Mouse (Mus musculus): ENCODE results near the gene Lrrc4. TPM values are rescaled to one million over a fixed set of nuclear protein-coding genes. Genes with fewer than 3 reads are reported as not detected.

Gene Lrrc4
- polyA plus RNA-seq, 1 experiment from 2014 or later: 0.42 TPM

DNA sequence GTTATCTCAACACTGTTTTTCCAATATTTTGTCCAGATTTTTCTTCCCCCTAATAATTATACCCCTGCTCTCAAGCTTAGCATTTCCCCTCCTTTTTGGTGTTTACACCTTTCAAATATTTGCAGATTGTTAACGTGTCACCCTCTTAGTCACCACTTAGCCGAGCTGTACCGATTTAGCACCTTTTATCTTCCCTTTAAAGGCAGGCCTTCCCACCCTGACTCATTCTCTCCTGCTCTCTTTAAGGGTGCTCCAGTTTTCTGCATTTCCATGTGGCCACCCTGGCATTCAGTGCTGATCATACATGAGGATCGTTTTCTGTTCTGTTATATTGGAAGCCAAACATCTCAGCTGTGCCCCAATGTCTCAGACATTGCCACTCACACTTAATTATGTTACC lies 41.9 kb downstream of the Lrrc4 start:
- Histone ChIP-seq H3K27me3 (no peaks in the 10 kb centered on the region), H3K9me3 (no peaks in the 10 kb centered on the region), H3K4me3 (no peak overlapping the region), H3K36me3 (no peaks in the 10 kb centered on the region), H3K27ac (no peak overlapping the region), H3K4me2 (replicated peaks) (no peak overlapping the region), H3K4me1 (peaks cover 10% of the 10 kb centered on the region; the same call in 1 of the 2 replicates), H3K9ac (no peak overlapping the region)
- ATAC-seq (ENCODE audit: low FRiP score, low read depth): no peak
- 64% methylated on average over 4 of the region's 4 CpGs for WGBS

DNA sequence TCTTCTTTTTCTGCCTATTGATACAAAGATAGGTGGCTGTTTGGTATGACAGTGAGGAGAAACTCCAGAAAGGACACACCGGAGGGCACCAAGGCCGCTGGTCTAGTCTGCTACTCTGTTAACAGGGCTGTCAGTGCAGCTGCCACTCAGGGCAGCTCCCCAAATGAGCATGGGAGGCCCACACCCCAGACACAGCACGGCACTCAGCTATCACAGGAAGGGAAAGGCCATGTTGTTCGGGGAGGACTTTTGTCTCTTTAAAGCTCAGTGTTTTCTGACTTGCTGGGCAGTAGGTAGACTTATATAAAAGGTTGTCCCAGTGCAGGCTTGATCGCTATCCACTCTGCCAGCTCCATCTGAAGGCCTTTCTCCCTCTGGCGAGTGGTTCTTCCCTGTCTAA lies 44.4 kb downstream of the Lrrc4 start:
- H3K4me2 ChIP-seq (replicated peaks): no peak overlapping the region
- no peak for ATAC-seq (ENCODE audit: low FRiP score, low read depth)
- WGBS: 74% methylated on average over 6 of the region's 6 CpGs

DNA sequence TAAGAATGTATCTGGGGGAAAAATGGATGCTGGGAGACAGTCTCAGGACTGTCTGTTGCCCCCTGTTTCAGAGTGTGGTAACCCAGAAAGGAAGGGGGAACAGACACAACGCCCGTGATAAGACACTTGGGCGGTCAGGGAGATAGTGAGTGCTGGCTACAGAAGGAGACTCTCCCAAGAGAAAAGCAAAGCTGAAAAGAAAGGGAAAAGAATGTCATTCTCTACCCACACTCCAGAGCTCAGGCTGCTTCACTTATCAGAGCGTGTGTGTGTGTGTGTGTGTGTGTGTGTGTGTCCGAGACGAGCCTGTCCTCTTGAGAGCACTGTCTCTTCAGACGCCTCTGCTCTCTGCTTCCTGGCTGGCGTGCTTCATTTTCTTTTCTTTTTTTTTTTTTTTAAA lies 45.8 kb downstream of the Lrrc4 start:
- no peak overlapping the region for H3K4me2 ChIP-seq (replicated peaks)
- ATAC-seq (ENCODE audit: low FRiP score, low read depth): no peak
- no peak overlapping the region for H3K27ac ChIP-seq
- no peaks in the 10 kb centered on the region for H3K9me3 ChIP-seq
- H3K4me3 ChIP-seq: no peak overlapping the region
- WGBS: 84% methylated on average over 8 of the region's 8 CpGs
- peaks cover 8% of the 10 kb centered on the region; the same call in 1 of the 2 replicates for H3K4me1 ChIP-seq
- H3K36me3 ChIP-seq: no peaks in the 10 kb centered on the region
- H3K9ac ChIP-seq: no peak overlapping the region
- no peaks in the 10 kb centered on the region for H3K27me3 ChIP-seq

More for the DNA sequence above, 44.4 kb downstream of the Lrrc4 start:
- peaks cover 10% of the 10 kb centered on the region; the same call in 1 of the 2 replicates for H3K4me1 ChIP-seq
- no peak overlapping the region for H3K4me3 ChIP-seq
- no peak overlapping the region for H3K9ac ChIP-seq
- H3K27me3 ChIP-seq: no peaks in the 10 kb centered on the region
- H3K9me3 ChIP-seq: no peaks in the 10 kb centered on the region
- H3K36me3 ChIP-seq: no peaks in the 10 kb centered on the region
- H3K27ac ChIP-seq: no peak overlapping the region

DNA sequence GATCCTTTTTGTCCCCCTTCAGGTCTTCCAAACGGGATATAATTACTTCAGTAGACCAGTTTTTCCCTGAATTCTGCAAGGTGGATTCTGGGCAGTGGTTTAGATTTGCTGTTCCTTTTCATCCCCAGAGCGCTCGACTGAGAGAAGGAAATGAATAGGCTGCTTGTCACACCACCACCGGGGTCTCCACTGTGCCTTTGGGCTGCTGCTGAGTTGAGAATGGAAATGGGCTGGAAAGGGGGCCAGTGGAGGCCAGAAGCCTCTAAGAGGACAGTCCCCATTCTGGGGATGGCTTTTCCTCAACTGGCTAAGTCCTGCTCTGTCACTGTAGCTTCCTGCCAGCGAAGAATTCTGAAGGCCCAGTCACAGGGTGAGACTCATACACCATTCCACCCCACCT lies 47.6 kb downstream of the Lrrc4 start:
- Histone ChIP-seq H3K27ac (no peak overlapping the region), H3K4me2 (replicated peaks) (no peak overlapping the region), H3K4me1 (0 out of 2 replicates have a peak, but pooled peaks cover 4% of the 10 kb centered on the region), H3K36me3 (no peaks in the 10 kb centered on the region), H3K9me3 (no peaks in the 10 kb centered on the region), H3K27me3 (no peaks in the 10 kb centered on the region), H3K4me3 (no peak overlapping the region), H3K9ac (no peak overlapping the region)
- 87% methylated on average over 5 of the region's 5 CpGs for WGBS
- ATAC-seq (ENCODE audit: low FRiP score, low read depth): no peak

DNA sequence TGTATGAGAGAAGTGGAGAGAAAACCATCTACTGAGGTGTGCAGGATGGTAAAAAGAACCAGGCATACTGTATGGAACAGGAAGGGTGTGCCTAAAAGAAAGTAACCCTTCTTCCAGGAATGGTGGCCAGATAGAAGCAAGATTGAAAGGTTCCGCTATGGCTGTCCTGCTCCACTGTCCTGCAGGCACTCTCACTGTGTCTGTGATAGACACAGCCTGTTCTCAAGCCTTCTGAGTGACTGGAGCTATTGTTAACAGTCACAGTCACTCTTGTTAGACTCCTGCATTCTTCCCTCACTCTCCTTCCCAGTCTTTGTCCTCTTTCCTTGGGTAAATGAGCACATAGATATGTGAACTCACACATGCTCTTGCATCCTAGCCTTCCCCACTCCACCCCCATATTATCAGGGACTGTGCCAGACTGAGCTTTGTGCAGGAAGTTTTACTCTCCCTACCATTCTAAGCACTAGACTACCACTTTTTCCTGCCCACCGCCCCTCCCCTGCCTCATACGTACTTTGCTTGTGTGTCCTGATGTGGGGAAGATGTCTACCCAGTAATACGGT lies 48.4 kb downstream of the Lrrc4 start:
- WGBS: 88% methylated on average over 4 of the region's 4 CpGs
- no peaks in the 10 kb centered on the region for H3K27me3 ChIP-seq
- H3K4me3 ChIP-seq: no peak overlapping the region
- H3K4me1 ChIP-seq: 0 out of 2 replicates have a peak, but pooled peaks cover 2% of the 10 kb centered on the region
- H3K9ac ChIP-seq: no peak overlapping the region
- H3K36me3 ChIP-seq: no peaks in the 10 kb centered on the region
- no peaks in the 10 kb centered on the region for H3K9me3 ChIP-seq
- no peak overlapping the region for H3K4me2 ChIP-seq (replicated peaks)
- no peak overlapping the region for H3K27ac ChIP-seq
- no peak for ATAC-seq (ENCODE audit: low FRiP score, low read depth)

DNA sequence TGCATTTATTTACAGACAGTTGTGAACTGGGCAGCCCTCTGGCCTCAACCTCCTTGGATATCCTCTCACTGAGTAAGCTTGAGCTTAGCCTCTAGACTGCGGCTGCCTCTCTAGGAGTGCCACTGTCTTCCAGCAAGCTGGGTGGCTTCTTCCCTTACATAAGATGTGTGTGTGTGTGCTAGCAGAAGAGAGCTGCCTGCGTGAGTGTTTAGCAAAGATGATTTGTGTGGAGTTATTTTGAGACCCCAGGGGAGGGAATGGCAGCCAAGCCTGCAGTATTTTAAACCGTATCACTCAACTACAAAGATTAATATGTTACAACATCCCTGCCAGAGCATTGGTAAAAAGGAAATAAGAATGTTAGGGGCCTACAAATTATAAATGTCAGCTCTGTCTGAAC lies 49.9 kb downstream of the Lrrc4 start:
- Histone ChIP-seq H3K4me1 (0 out of 2 replicates have a peak, but pooled peaks cover 2% of the 10 kb centered on the region), H3K9me3 (no peaks in the 10 kb centered on the region), H3K36me3 (no peaks in the 10 kb centered on the region), H3K27me3 (no peaks in the 10 kb centered on the region), H3K9ac (no peak overlapping the region), H3K4me3 (no peak overlapping the region), H3K27ac (no peak overlapping the region), H3K4me2 (replicated peaks) (no peak overlapping the region)
- ATAC-seq (ENCODE audit: low FRiP score, low read depth): no peak
- WGBS: 65% methylated on average over 3 of the region's 3 CpGs

DNA sequence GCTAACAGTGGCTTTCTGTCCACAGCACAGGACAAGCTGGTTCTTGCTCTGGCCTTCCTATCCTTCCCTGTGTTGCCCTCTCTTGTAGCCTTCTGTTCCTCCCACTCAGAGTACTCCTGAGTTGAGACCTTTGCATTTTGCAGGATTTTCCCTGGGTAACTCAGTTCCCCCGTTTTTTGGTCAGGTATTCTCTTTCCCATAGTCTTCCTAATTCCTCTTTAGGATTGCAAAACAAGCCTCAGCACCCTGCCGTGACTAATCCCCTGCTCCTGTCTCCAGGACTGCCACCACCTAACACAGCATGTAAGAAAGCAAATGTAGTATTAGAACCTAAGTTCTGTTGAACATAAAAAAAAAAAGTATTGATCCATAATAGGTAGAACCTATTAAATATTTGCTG lies 60.2 kb downstream of the Lrrc4 start:
- Histone ChIP-seq H3K9me3 (no peaks in the 10 kb centered on the region), H3K4me2 (replicated peaks) (no peak overlapping the region), H3K27ac (no peak overlapping the region), H3K4me3 (no peak overlapping the region), H3K36me3 (peaks cover 24% of the 10 kb centered on the region), H3K9ac (no peak overlapping the region), H3K27me3 (no peaks in the 10 kb centered on the region), H3K4me1 (0 out of 2 replicates have a peak, but pooled peaks cover 1% of the 10 kb centered on the region)
- 42% methylated on average over 2 of the region's 2 CpGs for WGBS
- no peak for ATAC-seq (ENCODE audit: low FRiP score, low read depth)

DNA sequence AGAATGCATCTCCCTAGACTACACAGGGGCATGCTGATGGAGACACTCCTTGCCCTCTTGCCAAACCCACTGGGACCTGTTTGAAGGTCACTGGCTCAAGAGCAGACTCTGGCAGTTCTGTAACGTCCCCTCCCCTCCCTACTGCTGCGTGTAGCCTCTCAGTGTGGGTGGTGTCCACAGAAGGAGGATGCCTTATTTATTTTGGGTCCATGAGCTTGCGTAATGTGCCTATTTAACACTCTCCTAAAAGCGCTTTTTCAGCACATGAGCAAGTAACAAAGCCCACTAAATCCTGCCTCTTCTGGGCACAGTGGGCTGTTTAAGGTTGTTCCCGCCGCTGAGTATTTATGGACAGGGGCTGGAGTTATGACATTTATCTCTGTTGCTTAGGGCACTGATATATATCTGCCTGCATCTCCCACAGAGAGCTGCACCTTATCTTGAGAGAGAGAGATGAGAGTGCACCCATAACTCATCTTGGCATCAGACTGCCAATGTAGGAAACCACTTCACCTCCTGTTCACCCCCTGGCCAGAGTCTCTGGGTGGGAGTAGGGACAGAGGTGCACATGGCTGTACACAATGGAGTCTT lies 63.6 kb downstream of the Lrrc4 start:
- H3K36me3 ChIP-seq: peaks cover 20% of the 10 kb centered on the region
- WGBS: 86% methylated on average over 6 of the region's 6 CpGs
- no peak overlapping the region for H3K9ac ChIP-seq
- no peak overlapping the region for H3K27ac ChIP-seq
- peaks cover 9% of the 10 kb centered on the region for H3K4me1 ChIP-seq
- no peaks in the 10 kb centered on the region for H3K9me3 ChIP-seq
- no peak for ATAC-seq (ENCODE audit: low FRiP score, low read depth)
- H3K27me3 ChIP-seq: no peaks in the 10 kb centered on the region
- no peak overlapping the region for H3K4me2 ChIP-seq (replicated peaks)
- no peak overlapping the region for H3K4me3 ChIP-seq

DNA sequence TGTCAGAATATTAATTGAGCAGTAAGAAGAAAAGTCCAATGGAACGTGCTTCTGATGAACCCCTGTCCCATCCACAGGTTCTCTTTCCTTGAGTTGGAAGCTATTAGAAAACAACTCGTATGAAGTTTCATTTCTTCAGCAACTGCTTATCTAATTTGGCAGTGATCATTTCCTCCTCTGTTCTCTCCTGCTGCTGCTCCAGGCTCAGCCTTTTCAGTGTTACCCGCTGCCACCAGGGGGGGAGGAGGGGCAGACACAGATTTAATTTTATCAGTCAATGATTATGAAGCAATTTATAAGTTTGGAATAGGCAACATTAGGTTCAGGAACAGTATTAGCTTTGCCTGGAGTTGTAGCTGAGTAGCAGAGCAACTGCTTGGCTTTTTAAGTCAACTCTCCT lies 64.9 kb downstream of the Lrrc4 start:
- WGBS: 85% methylated on average over 3 of the region's 3 CpGs
- Histone ChIP-seq H3K4me3 (no peak overlapping the region), H3K27me3 (no peaks in the 10 kb centered on the region), H3K9me3 (no peaks in the 10 kb centered on the region), H3K4me1 (peaks cover 23% of the 10 kb centered on the region), H3K4me2 (replicated peaks) (no peak overlapping the region), H3K36me3 (peaks cover 20% of the 10 kb centered on the region), H3K9ac (no peak overlapping the region), H3K27ac (no peak overlapping the region)
- ATAC-seq (ENCODE audit: low FRiP score, low read depth): no peak

DNA sequence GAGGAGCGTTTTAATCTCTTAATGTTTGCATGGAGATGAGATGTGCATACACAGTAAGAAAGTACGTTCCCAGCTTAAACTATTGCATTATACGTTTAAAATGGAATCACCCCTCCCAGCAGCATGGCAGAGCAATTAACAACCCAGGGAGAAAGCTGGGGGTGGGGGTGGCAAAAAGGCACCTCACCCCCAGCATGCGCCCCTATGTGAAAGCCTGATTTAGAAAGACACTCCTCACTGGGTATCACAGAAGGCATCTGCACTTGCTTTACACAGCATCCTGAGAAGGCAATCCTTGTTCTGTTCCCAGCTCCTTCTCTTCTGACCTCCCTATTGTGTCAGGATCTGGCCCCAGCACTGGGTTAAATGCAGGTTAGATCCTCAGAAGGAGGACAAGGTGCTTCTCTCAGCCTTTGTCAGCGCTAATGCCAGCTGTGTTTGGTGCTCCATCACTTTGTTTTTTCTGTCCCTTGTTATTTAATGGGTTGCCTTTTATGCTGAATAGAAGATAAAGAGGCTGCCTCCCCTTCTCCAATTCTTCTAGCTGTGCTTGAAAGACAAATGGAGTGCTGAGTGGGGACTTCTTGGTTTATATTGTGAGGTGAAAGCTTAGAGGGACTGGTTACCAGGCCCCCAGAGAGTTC lies 69.3 kb downstream of the Lrrc4 start:
- Histone ChIP-seq H3K36me3 (peaks cover 4% of the 10 kb centered on the region; the same call in 1 of the 2 replicates), H3K27me3 (no peaks in the 10 kb centered on the region), H3K27ac (no peak overlapping the region), H3K4me1 (peaks cover 45% of the 10 kb centered on the region), H3K9ac (no peak overlapping the region), H3K9me3 (no peaks in the 10 kb centered on the region), H3K4me2 (replicated peaks) (no peak overlapping the region), H3K4me3 (no peak overlapping the region)
- ATAC-seq (ENCODE audit: low FRiP score, low read depth): no peak
- WGBS: 27% methylated on average over 5 of the region's 5 CpGs

DNA sequence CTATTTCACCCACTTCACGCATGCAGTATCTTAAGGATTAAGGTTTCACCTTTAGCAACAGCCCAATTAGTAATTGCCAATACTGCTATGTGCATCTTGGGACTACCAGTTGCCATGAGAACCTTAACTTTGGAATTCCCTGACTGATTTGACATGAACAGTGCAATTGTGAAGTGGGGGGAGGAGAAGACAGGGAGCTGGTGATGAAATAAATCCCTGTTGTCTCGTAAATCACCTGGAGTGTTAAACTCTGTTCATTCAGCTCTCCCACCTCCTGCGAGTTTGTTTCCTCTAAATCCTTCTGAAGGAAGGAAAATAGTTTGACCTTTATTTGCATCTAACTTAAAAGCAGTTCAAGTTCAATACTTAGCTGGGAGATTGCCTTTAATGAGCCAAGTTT lies 69.8 kb downstream of the Lrrc4 start:
- H3K27me3 ChIP-seq: no peaks in the 10 kb centered on the region
- ATAC-seq (ENCODE audit: low FRiP score, low read depth): no peak
- WGBS: 34% methylated on average over 3 of the region's 3 CpGs
- H3K4me1 ChIP-seq: peaks cover 48% of the 10 kb centered on the region
- no peak overlapping the region for H3K4me2 ChIP-seq (replicated peaks)
- H3K27ac ChIP-seq: no peak overlapping the region
- H3K4me3 ChIP-seq: no peak overlapping the region
- peaks cover under 1% of the 10 kb centered on the region; the same call in 1 of the 2 replicates for H3K36me3 ChIP-seq
- no peak overlapping the region for H3K9ac ChIP-seq
- H3K9me3 ChIP-seq: no peaks in the 10 kb centered on the region

DNA sequence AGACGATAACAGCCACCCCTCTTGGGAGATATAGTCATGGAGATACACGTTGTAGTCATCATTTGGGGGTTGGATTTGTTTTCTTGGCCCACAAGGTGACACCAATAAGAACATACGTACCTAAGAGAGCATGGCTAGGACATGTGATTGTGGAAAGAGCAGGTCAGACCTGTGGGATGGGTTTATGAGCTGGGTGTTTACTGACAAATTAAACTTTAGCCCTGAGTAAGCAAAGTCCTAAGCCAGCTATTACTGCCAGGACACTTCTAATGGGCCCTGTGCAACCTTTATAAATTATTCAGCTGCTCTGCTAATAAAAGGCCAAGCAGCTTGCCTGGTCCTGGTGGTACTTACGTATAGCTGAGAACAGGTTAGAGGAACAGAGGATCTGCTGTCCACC lies 73.3 kb downstream of the Lrrc4 start:
- no peaks in the 10 kb centered on the region for H3K9me3 ChIP-seq
- H3K27ac ChIP-seq: no peak overlapping the region
- no peak overlapping the region for H3K9ac ChIP-seq
- ATAC-seq (ENCODE audit: low FRiP score, low read depth): no peak
- no peaks in the 10 kb centered on the region for H3K36me3 ChIP-seq
- H3K27me3 ChIP-seq: no peaks in the 10 kb centered on the region
- H3K4me2 ChIP-seq (replicated peaks): no peak overlapping the region
- peaks cover 44% of the 10 kb centered on the region for H3K4me1 ChIP-seq
- WGBS: 55% methylated on average over 4 of the region's 4 CpGs
- no peak overlapping the region for H3K4me3 ChIP-seq
